Mouse (Mus musculus): ENCODE measurements around the gene Fmo4.

The Fmo4 gene

DNA sequence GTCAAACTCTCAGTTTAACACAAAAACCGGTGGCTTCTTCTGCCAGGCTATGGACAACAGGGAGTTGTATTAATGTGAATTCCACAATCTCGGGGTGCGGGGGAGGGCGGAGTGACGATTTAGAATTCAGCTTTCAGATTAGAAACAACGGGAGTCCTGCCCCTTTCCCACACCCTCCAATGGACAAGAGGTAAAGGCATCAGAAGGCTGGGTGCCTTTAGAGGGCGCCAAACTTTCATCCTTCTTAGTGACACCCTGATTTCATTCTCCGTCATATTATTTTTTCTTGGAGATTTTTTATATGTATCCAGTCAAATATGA lies at the start of gene Fmo4:
Gene Fmo4 (minus strand): TSS at position 137 of the 321 bp plus-strand sequence.
- DNase-seq, result peak; percentile 80

DNA sequence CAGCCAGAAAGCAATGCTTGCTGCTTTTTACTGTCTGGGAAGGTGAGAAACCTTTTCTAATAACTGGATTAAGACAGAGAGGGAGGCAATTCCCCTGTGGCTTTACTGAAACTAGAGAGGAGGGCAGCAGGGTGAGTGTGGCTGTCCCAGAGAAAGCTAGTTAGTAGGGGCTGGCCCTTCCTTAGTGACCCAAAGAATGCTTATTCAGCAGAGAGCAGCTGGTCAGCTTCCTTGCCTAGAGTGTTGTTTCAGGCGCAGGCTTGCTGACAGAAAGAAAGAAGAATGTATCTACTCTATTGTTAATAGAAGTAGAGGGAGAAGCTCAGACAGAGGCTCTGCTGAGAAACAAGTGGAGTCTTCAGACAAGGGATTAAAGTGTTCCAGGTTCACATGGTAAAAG lies 48.6 kb upstream of the Fmo4 start:
- DNase-seq, result peak; percentile 30

DNA sequence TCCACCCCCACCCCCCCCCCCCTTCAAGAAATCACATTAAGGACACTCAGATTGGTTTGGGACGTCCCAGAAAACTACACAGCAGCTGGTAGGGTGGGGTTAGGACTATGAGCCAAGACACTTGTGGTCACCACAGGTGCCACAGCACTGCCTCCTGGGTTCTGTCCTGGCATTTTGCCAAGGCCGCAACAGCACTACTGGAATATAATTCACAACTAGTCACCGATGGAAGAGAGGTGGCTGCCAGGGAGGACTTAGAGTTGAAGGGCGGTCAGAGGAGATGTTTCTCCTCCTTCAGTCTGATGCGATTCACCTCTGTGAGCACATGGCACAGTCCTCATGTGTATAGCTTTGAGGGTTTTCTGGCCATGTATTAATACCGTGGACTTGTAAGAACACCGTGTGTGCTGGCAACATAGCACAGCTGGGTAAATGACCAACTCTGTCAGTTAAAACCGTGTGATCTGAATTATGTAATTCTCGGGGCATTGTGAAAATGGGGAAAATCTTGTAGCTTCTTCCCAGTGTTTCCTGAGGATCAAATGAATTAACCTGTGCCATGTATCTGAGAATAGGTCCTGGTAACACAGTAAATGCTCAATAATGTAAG lies 46.3 kb upstream of the Fmo4 start:
- DNase-seq, result peak; percentile 57

DNA sequence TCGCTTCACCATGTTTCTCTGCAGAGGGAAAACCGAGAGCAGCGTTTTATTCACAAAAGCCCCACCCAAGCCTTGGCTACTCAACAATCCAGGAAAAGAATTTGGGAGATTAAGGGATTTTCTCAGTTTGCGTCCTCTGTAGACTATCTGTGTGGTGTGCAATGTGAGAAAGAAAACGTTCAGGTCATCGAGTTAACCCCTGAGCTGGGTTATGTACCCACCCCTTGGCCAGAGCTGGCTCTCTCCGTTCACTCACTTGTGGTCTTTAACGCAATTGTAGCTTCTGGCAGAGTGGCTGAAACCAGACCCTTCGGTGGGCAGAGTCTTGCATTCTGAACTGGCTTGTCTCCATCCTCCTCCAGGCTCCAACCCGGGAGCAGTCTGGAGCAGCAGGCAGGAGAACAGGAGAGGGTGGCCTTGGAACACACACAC lies 45.8 kb upstream of the Fmo4 start:
- peak; percentile 32 for DNase-seq

DNA sequence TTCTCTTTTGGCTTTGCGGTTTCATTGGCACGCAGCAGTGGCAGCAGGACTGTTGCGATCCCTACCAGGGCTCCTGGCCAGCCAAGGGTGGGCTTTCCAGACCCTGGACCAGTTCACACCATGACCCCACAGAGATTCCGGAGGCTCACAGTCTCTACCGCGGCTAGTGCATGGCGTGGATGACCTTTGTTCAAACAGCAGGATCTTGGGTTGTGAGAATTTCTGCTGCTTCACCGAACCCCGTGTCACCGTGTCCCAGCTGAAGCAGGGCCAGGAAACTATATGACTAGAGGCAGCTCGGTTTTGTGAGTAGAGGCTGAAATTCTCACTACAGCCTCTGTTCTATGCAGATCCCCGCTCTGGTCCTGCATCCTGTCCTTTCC lies 45.0 kb upstream of the Fmo4 start:
- DNase-seq, result peak; percentile 50

DNA sequence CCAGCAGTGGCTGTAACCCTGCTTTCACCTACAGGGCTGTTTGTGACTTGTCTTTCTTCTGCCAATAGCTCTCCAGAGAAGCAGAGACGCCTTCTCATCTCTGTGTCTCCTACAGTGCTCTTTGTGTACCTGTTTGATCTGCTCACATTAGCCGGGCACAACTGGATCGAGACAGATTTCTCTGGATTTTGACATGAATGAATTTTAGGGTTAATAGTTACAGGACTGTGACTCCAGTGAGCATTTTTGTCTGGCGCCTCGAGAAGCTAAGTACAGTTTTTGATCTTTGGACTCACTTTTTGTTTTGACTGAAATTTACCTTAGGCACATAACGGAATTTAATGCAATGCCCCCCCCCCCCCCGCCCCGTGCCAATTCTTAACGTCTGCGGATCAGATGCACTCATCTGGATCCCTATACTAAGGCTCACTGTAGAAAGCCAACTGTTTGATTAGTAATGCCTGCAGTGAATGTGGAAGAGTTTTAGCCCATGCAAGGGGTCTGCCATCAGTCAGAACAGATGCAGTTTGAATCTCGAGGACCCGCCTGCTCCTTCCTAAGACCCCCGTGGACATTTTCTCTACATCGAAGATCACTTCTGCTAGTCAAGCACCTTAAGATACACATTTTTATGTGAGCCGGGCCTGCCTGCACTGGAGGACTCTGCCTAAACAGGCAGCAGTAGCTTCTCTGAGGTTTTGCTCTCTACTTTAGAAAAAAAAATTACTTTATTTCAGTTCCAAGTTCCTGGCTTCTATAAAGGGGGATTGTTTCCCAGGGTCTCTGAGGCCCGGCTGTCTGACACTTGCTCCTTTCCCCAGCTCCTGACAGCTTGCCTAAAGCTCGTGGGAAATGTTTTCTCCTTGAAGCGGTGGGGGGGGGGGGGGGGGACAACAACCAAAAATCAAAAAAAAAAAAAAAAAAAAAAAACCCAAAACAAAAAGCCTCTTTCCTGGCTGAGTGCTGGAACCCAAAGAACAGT lies 44.3 kb upstream of the Fmo4 start:
- DNase-seq, result peak; percentile 56

DNA sequence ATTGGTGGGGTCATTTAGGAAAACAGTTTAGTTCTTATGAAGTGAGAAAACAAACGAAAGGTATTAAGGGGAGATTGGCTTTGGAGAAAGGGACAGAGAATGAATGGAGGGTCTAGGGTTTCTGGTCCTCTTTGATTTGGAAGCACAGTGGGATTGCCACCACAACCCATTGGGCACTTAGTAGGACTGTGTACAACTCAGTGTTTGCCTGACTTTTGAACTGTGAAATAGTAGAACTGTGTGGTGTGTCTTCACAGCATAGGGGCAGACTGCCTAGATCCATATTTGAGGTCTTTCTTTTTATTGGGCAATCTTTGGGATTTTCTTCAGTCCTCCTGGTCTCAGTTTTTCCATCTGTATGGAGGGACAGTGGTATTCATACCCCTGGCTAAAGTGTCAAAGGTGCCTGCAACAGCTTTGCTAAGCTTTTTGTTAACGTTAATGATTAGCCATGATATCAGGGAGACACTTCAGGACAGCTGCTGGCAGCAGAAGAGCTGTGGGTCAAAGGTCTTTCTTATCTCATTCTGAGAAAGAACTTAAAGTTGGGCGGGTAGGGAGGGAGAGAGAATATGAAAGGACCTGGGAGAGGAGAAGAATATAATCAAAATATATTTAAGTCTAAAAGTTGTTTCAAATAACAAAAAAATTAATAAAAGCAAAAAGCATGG lies 40.2 kb upstream of the Fmo4 start:
- no peak for DNase-seq

DNA sequence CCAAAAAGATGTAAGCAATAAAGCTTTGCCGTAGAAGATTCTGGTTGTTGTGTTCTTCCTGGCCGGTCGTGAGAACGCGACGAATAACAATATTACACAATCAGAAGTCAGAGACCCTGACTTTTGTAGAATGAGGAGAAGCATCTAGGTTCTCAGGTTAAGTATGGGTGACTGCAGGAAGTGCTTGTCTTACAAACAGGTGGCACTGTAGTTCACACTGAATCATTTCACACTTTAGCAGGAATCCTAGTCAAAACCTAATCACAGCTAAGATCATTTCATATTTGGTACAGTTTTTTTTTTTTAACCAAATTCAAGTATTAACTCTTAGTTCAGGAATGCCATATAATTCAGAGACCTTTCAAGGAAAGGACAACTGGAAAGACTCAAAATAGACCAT lies 33.8 kb upstream of the Fmo4 start:
- no peak for DNase-seq

DNA sequence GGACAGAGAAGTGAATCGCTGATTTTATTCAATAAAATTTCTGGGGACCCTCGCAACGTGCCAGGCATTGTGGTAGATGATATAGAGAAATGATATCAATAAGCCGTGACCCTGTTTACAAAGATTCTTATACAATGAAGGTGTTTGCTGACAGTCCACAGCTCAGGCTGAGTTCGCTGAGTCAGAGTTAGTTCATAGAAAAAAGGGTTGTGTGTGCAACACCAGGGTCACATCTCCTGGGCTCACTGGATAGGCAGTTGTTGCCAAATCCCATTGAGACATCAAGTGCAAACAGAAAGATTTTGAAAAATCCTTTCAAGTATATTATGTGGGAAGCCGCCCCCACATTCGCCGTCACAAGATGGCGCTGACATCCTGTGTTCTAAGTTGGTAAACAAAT lies 26.4 kb upstream of the Fmo4 start:
- DNase-seq, result no peak

DNA sequence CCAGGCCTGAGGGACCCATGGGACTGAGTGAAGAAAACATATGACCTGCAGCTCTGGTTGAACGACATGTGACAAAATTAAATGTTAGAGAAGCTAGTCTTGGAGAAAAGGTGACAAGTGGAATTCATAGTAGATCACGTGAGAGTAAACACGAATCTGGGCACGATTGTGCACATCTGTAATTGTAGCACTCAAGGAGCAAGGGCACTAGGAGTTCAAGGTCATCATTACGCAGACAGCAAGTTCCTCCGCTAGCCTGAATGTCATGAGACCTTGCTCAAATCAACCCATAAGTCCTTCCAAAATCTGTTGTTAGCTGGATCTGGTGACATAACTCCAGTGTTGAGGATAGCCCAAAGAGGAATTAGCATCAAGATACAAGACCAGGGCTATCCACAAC lies 25.2 kb upstream of the Fmo4 start:
- no peak for DNase-seq

DNA sequence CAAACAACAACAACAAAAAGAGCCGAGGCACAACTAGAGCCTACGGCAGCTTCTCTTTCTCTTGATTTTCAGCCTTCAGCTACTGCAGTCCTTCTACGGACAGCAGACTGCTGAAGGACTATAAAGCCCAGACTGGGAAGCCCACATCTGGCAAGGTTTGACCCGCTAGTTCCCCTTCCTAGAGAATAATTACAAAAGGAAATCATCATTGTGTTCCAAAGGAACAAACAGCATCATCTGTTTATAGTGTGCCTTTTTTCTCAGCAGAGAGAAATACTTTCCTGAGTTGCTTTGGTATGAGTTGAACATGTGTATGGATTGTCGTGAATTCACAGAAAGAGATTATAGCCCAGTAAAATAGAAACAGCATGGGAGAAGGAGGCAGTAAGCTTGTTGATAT lies 20.6 kb upstream of the Fmo4 start:
- no peak for DNase-seq

DNA sequence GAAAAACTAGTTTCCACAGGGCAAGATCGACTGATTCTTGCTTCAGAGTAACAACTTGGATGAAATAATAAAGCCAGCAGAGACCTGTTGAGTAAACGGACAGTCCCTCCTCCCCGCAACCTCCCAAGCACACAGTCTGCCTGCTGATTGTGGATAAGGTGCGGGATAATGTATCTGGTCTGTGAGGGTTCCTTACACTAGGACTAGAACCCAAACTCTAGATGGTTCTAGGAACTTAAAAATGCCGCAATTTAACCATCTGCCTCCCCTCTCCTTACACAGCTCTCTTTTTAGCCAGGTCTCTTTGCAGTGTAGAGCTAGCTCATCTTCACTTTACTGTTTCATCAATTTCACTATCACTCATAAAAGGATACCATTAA lies 18.8 kb upstream of the Fmo4 start:
- no peak for DNase-seq

DNA sequence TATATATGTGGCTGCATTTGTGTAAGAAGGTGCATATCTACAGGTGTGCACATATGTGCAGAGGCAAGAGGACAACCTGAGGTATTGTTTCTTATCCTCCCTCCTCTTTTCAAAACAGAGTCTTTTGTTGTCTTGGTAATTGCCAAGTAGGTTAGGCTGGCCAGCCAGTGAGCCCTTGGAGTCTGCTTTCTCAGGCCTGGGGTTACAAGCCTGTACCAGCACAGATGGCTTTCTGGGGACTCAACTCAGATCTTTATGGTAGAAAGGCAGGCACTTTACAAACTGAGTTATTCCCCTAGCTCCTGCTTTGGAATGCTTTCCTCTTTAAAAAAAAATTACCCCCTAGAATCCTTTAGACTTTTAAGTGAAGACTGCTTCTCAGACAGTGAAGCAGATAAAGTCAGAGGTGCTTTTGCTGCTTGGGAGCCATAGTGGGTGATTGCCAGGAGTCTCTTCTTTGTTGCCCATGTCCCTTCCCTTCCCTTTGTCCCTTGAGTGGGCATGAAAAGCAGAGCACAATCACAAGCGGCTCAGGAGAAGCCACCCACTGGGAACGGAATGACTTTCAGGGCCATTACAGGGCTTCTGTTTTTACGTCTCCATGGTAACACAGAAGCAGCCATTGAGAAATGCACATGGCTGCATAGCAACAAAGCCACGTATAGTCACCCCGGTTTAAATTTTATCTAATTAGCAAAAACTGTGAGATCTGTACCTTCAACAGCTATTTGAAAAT lies 18.2 kb upstream of the Fmo4 start:
- no peak for DNase-seq

DNA sequence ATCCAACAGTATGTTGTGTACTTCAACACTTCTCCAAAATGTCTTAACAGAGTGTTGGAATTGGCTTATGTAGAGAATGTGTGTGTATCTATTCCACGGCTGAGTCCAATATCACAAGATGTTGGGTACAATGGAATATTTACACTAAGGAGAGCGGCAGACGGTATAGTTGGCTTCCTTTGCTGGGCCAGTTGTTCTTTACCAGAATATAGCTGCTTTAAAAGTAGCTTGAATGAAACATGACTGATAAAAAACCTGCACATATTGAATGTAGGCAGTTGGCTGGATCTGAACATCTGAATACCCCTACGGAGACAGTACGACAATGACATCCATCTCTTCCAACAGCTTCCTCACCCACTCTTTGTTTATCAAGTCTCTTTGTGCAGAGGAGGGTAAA lies 5.5 kb upstream of the Fmo4 start:
- DNase-seq, result no peak

DNA sequence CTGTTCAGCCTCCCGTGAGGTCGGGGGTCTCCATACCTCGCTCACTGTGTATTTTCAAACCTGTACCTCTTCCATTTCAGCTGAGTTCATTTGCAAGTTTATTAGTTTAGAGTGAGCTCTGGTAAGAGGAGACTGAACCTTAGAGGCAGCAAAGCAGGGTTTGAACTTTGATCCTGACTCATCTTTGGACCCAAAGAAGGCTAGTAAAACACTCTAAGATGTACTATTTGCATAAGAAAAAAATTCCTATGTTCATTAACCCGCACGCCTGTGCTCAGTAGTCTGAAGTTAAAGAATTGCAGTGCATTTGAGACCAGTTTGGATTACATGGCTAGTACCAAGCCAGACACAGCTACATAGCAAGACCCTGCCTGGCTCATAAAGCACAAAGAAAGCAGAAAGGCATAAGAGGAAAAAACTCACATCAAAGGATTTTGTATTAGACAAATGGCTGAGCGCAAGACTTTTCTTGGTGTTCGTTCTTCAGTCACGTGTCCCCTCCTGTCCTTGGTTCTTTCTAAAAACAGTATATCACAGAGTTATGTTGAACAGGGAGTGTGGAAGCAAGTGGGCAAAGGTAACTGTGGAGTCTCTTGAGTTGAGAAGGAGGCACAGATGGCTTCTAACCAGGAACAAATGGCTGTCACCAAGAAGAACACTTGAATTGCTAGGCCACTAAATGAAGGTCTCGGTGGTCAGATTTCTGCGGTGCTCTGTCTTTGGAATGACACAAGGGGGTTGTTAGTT lies 1.8 kb upstream of the Fmo4 start:
- DNase-seq, result peak; percentile 25

DNA sequence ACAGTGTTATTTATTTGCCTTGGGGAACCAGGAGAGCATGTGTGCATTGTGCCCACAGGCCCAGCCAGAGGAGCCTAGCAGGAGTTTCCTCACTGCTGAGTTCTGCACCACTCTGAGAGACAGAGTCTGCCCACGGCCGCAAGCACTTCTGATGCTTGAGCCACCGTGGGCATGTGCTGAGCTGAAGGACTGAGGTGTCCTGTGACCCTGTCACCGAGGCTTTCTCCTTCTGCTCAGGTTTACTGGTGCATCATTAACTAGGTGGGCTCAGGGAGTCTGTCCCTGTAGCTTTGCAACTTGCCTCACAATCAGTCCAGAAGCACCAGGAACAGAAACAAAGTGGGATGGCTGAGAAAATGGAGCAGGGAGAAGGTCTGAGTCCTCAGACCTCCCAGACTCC lies 1.2 kb upstream of the Fmo4 start:
- peak; percentile 17 for DNase-seq

DNA sequence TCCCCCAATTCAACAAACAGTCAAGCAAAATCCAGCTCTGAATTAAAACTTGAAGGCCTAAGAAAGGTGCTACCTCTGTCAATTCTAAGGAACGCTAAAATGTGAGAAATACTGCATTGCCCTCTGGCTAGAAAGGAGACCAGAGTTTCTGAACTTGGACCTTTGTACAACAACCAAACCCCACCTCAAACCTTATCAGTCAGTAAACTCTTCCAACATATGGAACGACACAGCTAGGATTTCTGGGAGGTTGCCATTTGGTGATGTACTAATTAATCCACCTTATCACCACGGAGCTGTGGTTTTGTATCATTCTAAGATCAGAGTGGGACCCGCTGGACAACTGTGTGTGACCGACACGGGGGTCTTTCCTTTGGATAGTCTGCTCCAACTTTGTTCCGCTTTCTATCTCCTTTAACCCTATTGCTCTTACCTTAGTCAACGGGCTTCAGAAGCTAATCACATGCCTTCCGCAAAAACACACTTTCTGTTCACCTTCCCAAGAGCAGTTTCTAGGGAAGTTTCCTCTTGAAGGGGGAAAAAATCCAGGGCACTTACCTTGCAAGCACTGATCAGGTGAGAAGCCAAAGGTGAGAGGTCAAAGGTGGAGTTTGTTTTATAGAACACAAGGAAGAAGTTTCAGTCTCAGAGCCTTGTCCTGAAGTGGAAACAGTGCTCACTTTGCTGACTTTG lies 483 bp downstream of the Fmo4 start:
- DNase-seq, result no peak

DNA sequence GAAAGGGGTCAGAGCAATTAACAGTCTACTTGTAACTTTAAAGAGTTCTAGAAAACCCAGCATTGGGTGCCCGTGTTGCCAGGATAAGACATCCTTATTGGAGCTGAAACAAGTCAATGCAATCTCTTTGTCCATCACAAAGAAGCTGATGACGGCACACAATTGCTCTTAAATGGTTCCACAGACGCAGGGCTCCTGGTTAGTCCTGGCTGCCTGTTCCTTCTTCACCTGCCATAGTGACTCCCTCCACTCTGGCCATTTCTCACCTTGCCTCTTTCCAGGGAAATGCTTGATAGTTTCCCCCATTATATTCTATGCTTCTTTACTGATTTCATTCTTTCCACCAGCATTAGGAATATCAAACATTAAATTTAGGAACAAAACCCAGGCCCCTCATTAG lies 5.2 kb downstream of the Fmo4 start:
- DNase-seq, result no peak

DNA sequence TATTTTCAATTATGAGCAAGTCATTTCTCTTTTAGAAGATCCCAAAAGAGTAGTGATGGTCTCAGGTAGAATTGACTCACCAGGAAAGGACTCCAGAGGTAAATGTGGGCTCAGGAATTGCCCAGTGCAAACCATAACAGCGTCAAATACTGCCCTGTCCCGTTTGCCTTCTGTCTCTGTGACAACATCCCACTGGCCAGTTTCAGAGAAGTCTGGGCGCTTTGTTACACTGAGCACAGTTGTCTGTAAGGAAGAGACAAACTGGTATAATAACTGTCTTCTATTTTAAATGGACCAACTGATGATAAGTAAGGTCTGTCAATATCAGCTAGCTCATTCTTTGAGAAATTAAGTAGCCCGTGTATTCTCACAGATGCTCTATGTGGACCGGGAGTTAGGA lies 6.3 kb downstream of the Fmo4 start:
- DNase-seq, result no peak

DNA sequence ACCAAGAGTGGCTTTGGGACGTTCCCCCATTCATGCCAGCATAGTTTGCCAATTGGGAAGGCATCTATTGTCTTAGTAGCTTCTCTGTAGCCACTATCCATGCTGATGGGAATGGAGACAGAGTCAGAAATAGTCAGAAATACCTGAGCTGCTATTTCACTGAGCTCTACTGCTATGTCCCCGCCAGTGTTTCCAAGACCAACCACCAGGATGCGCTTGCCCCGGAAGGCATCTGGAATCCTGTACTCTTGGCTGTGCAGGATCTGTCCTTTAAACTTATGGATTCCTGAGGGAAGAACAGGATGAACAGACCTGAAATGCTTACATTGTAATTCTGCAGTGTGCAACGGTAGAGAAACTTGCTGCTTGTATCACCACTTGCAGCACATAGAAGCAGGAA lies 8.8 kb downstream of the Fmo4 start:
- peak; percentile 33 for DNase-seq

DNA sequence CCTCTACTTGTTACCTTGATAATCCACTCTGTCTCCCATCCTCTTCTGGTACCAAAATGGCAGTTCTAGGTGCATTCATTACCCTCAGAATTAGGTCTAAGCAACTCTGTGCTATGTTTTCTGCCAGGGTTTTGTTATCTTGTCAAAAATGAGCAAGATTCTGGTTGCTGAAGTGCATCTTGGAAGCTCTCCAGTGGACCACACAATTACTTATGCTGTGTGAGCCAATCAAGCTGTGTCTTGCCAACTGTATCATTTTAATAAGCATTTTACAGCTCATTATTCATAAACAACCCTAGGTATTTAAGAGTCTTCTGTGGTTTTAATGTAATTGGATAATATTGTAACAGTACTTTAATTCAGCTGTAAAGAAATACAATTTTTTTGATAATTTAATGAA lies 17.3 kb downstream of the Fmo4 start:
- no peak for DNase-seq
